Mouse (Mus musculus) liver, adult 2 months (tissue): ENCODE results near the gene St5.

Experiments used
- CTCF ChIP-seq: fragments of 200-500 bp; IDR thresholded peaks from 2 replicates; pipeline ENCODE4 v1.5.1; 2011; ENCODE audit warnings: low read depth, low read length, control low read depth
- POLR2A ChIP-seq: fragments of 200-500 bp; IDR thresholded peaks from 2 replicates; pipeline ENCODE4 v1.6.1; 2011; ENCODE audit warnings: low read length, control low read depth; ENCODE audit not compliant: insufficient read depth; ENCODE audit errors: extremely low read depth

- no peak for TF ChIP-seq CTCF
- TF ChIP-seq POLR2A, result no peak
Observed at GRCm38 (mm10) chr7:109741703-109742102, 38.3 kb upstream of the St5 start.
